Mouse (Mus musculus) lung, postnatal 0 days (tissue): ENCODE measurements around the gene Nup107. TPM values are rescaled to one million over a fixed set of nuclear protein-coding genes. Genes with fewer than 3 reads are reported as not detected.
"Not testable (repeated sequence)": the region's sequence is repeated elsewhere in the genome, so short reads cannot be mapped to it uniquely, and the experiment has no call there.

Experiments
- ATAC-seq: fragments of 200-750 bp; cut with Nextera tagmentation; 2 replicates; pipeline ENCODE4 v1.8.0; 2017; ENCODE audit warnings: moderate library complexity
- DNase-seq: peaks from one replicate; pipeline ENCODE4 v3.0.0-alpha.2; 2016; ENCODE audit warnings: low spot score
- H3K27ac ChIP-seq: fragments of 300-500 bp; sonication (generic); 2 replicates; pipeline ENCODE4 v1.5.1; 2014; ENCODE audit warnings: antibody characterized with exemption, mild to moderate bottlenecking, low read length, mixed read lengths
- H3K27me3 ChIP-seq: fragments of 300-500 bp; sonication (generic); replicated peaks from 2 replicates; pipeline ENCODE4 v1.6.1; 2014; ENCODE audit warnings: low read length, mixed read lengths; ENCODE audit not compliant: insufficient read depth
- H3K36me3 ChIP-seq: fragments of 300-500 bp; sonication (generic); 2 replicates; pipeline ENCODE4 v1.6.1; 2014; ENCODE audit warnings: low read length, mixed read lengths; ENCODE audit not compliant: insufficient read depth
- H3K4me1 ChIP-seq: fragments of 300-500 bp; sonication (generic); 2 replicates; pipeline ENCODE4 v1.6.1; 2014; ENCODE audit warnings: antibody characterized with exemption, low read depth, low read length, mixed read lengths; ENCODE audit not compliant: insufficient read depth
- H3K4me2 ChIP-seq: fragments of 300-500 bp; sonication (generic); replicated peaks from 2 replicates; pipeline ENCODE4 v1.6.1; 2014; ENCODE audit warnings: low read depth, mild to moderate bottlenecking, low read length, moderate library complexity, mixed read lengths
- H3K4me3 ChIP-seq: fragments of 300-500 bp; sonication (generic); 2 replicates; pipeline ENCODE4 v1.5.1; 2014; ENCODE audit warnings: low read depth, low read length
- H3K9ac ChIP-seq: fragments of 300-500 bp; sonication (generic); replicated peaks from 2 replicates; pipeline ENCODE4 v1.6.1; 2014; ENCODE audit warnings: low read depth, mild to moderate bottlenecking
- H3K9me3 ChIP-seq: fragments of 300-500 bp; sonication (generic); 2 replicates; pipeline ENCODE4 v1.6.1; 2016; ENCODE audit warnings: low read length, mixed read lengths
- CTCF ChIP-seq: IDR thresholded peaks from 2 replicates; pipeline ENCODE4 v1.5.1; 2016; ENCODE audit warnings: antibody characterized with exemption, mild to moderate bottlenecking
- EP300 ChIP-seq: IDR thresholded peaks from 2 replicates; pipeline ENCODE4 v1.6.1; 2016; ENCODE audit warnings: antibody characterized with exemption, mild to moderate bottlenecking, control low read depth
- WGBS: fragments of 180-500 bp; shearing (Covaris S2); extraction: QIAGEN DNeasy Blood & Tissue Kit; methylation state at CpG from one replicate; pipeline ENCODE4 v1.1.7; 2014; 5-methylcytosine and 5-hydroxymethylcytosine counted together
- polyA plus RNA-seq: library from polyadenylated mRNA; unstranded; fragments of >200 nt; fragmentation: Nextera tagmentation; extraction: Ambion mirVana; gene quantifications from 2 replicates; pipeline ENCODE4 v1.2.1, GENCODE M21; 2015

The Nup107 gene
- polyA plus RNA-seq, 1 experiment from 2014 or later: 15.2 TPM

- no peaks in the 10 kb centered on the region for H3K36me3 ChIP-seq
- no peak for ATAC-seq
- TF ChIP-seq EP300 (no peak), CTCF (no peak)
- H3K4me3 ChIP-seq: no peak overlapping the region
- no peaks in the 10 kb centered on the region for H3K4me1 ChIP-seq
- WGBS: 68% methylated on average over 5 of the region's 5 CpGs
- no peaks in the 10 kb centered on the region for H3K9me3 ChIP-seq
- no peaks in the 10 kb centered on the region for H3K27me3 ChIP-seq
- H3K4me2 ChIP-seq: no peak overlapping the region
- H3K27ac ChIP-seq: no peak overlapping the region
- no peak for DNase-seq
- no peak overlapping the region for H3K9ac ChIP-seq
Measured at GRCm38 (mm10) chr10:117724136-117724718, 68.3 kb downstream of the Nup107 start.

- 46% methylated on average over 19 of the region's 19 CpGs for WGBS
Measured at GRCm38 (mm10) chr10:117718161-117719119, 74.1 kb downstream of the Nup107 start.

GRCm38 (mm10) chr10:117717583-117717982 lies 74.9 kb downstream of the Nup107 start:
- ATAC-seq (peak; percentile 92), DNase-seq (peak; percentile 74)

More at GRCm38 (mm10) chr10:117718161-117719119, 74.1 kb downstream of the Nup107 start:
- DNase-seq: no peak
- no peak overlapping the region for H3K4me2 ChIP-seq
- H3K9ac ChIP-seq: no peak overlapping the region
- 0 out of 2 replicates have a peak, but pooled peaks have one; percentile 3 for ATAC-seq
- H3K9me3 ChIP-seq: no peaks in the 10 kb centered on the region
- no peaks in the 10 kb centered on the region for H3K27me3 ChIP-seq
- no peaks in the 10 kb centered on the region for H3K36me3 ChIP-seq
- TF ChIP-seq EP300: no peak
- no peak for TF ChIP-seq CTCF
- H3K4me3 ChIP-seq: no peak overlapping the region
- no peaks in the 10 kb centered on the region for H3K4me1 ChIP-seq
- H3K27ac ChIP-seq: peak overlapping the region; percentile 43

GRCm38 (mm10) chr10:117716686-117717085 lies 75.8 kb downstream of the Nup107 start:
- H3K27ac ChIP-seq: peak overlapping the region; percentile 9; the same call in 1 of the 2 replicates
- WGBS: 88% methylated on average over 3 of the region's 3 CpGs

More at GRCm38 (mm10) chr10:117717583-117717982, 74.9 kb downstream of the Nup107 start:
- TF ChIP-seq EP300 (peak; percentile 69; the same call in 1 of the 2 replicates), CTCF (no peak)
- Histone ChIP-seq H3K4me3 (no peak overlapping the region), H3K4me2 (no peak overlapping the region), H3K27ac (peak overlapping the region; percentile 43), H3K27me3 (no peaks in the 10 kb centered on the region), H3K9ac (no peak overlapping the region), H3K4me1 (no peaks in the 10 kb centered on the region), H3K9me3 (no peaks in the 10 kb centered on the region), H3K36me3 (no peaks in the 10 kb centered on the region)
- 8% methylated on average over 4 of the region's 4 CpGs for WGBS

GRCm38 (mm10) chr10:117715654-117716053 lies 76.9 kb downstream of the Nup107 start:
- not testable (repeated sequence) for H3K27me3 ChIP-seq, H3K4me2 ChIP-seq, H3K4me1 ChIP-seq, DNase-seq, H3K4me3 ChIP-seq, H3K9ac ChIP-seq, H3K9me3 ChIP-seq, H3K27ac ChIP-seq, ATAC-seq, H3K36me3 ChIP-seq
- WGBS: 100% methylated on average over 1 of the region's 1 CpGs

More at GRCm38 (mm10) chr10:117716686-117717085, 75.8 kb downstream of the Nup107 start:
- H3K4me2 ChIP-seq: no peak overlapping the region
- DNase-seq: no peak
- H3K27me3 ChIP-seq: no peaks in the 10 kb centered on the region
- H3K4me1 ChIP-seq: no peaks in the 10 kb centered on the region
- H3K9ac ChIP-seq: no peak overlapping the region
- TF ChIP-seq EP300 (no peak), CTCF (no peak)
- no peak overlapping the region for H3K4me3 ChIP-seq
- H3K36me3 ChIP-seq: no peaks in the 10 kb centered on the region
- ATAC-seq: no peak
- H3K9me3 ChIP-seq: no peaks in the 10 kb centered on the region

GRCm38 (mm10) chr10:117714928-117715500 lies 77.5 kb downstream of the Nup107 start:
- DNase-seq (no peak), ATAC-seq (no peak)
- Histone ChIP-seq H3K9me3 (no peaks in the 10 kb centered on the region), H3K4me2 (no peak overlapping the region), H3K4me3 (no peak overlapping the region), H3K4me1 (peaks cover 6% of the 10 kb centered on the region; the same call in 1 of the 2 replicates), H3K36me3 (no peaks in the 10 kb centered on the region), H3K27me3 (no peaks in the 10 kb centered on the region), H3K27ac (no peak overlapping the region), H3K9ac (no peak overlapping the region)
- no peak for TF ChIP-seq EP300
- no peak for TF ChIP-seq CTCF
- WGBS: 72% methylated on average over 4 of the region's 4 CpGs
